Mouse (Mus musculus) stomach, postnatal 0 days (tissue): ENCODE data around the gene Loxl3. TPM values are rescaled to one million over a fixed set of nuclear protein-coding genes. Genes with fewer than 3 reads are reported as not detected.
A peak's percentile ranks its signal among the peaks of the same experiment; 100 is the strongest.

Experiments
- ATAC-seq: fragments of 200-750 bp; cut with Nextera tagmentation; 2 replicates; pipeline ENCODE4 v1.8.0; 2017; ENCODE audit not compliant: low FRiP score, low TSS enrichment
- DNase-seq: peaks from one replicate; pipeline ENCODE4 v3.0.0-alpha.2; 2016; ENCODE audit warnings: low spot score
- H3K27ac ChIP-seq: fragments of 300-500 bp; sonication (generic); replicated peaks from 2 replicates; pipeline ENCODE4 v1.5.1; 2014; ENCODE audit warnings: mild to moderate bottlenecking, control low read depth
- H3K27me3 ChIP-seq: fragments of 300-500 bp; sonication (generic); 2 replicates; pipeline ENCODE4 v1.6.1; 2014; ENCODE audit warnings: low read length; ENCODE audit not compliant: control insufficient read depth, insufficient read depth
- H3K36me3 ChIP-seq: fragments of 300-500 bp; sonication (generic); 2 replicates; pipeline ENCODE4 v1.6.1; 2014; ENCODE audit warnings: low read length, mixed read lengths; ENCODE audit not compliant: control insufficient read depth, insufficient read depth
- H3K4me1 ChIP-seq: fragments of 300-500 bp; sonication (generic); replicated peaks from 2 replicates; pipeline ENCODE4 v1.6.1; 2014; ENCODE audit warnings: antibody characterized with exemption; ENCODE audit not compliant: control insufficient read depth, insufficient read depth
- H3K4me2 ChIP-seq: fragments of 300-500 bp; sonication (generic); replicated peaks from 2 replicates; pipeline ENCODE4 v1.6.1; 2014; ENCODE audit warnings: low read depth, mild to moderate bottlenecking, control low read depth, moderate library complexity
- H3K4me3 ChIP-seq: fragments of 300-500 bp; sonication (generic); 2 replicates; pipeline ENCODE4 v1.5.1; 2014; ENCODE audit warnings: low read depth, low read length, control low read depth
- H3K9ac ChIP-seq: fragments of 300-500 bp; sonication (generic); 2 replicates; pipeline ENCODE4 v1.6.1; 2014; ENCODE audit warnings: mild to moderate bottlenecking, low read length, control low read depth, mixed read lengths
- H3K9me3 ChIP-seq: fragments of 300-500 bp; sonication (generic); 2 replicates; pipeline ENCODE4 v1.6.1; 2016; ENCODE audit warnings: low read length; ENCODE audit not compliant: control insufficient read depth
- CTCF ChIP-seq: IDR thresholded peaks from 2 replicates; pipeline ENCODE4 v1.5.1; 2016; ENCODE audit warnings: antibody characterized with exemption, low read depth, mild to moderate bottlenecking, moderate library complexity
- EP300 ChIP-seq: optimal IDR thresholded peaks from 2 replicates; pipeline ENCODE3; 2016; ENCODE audit warnings: antibody characterized with exemption
- WGBS: fragments of 180-500 bp; shearing (Covaris S2); extraction: QIAGEN DNeasy Blood & Tissue Kit; methylation state at CpG from one replicate; pipeline ENCODE4 v1.1.7; 2014; 5-methylcytosine and 5-hydroxymethylcytosine counted together
- polyA plus RNA-seq: library from polyadenylated mRNA; unstranded; fragments of >200 nt; fragmentation: Nextera tagmentation; extraction: Ambion mirVana; gene quantifications from 2 replicates; pipeline ENCODE4 v1.2.1, GENCODE M21; 2015

The Loxl3 gene
- polyA plus RNA-seq, 1 experiment from 2014 or later: 5.5 TPM

DNA sequence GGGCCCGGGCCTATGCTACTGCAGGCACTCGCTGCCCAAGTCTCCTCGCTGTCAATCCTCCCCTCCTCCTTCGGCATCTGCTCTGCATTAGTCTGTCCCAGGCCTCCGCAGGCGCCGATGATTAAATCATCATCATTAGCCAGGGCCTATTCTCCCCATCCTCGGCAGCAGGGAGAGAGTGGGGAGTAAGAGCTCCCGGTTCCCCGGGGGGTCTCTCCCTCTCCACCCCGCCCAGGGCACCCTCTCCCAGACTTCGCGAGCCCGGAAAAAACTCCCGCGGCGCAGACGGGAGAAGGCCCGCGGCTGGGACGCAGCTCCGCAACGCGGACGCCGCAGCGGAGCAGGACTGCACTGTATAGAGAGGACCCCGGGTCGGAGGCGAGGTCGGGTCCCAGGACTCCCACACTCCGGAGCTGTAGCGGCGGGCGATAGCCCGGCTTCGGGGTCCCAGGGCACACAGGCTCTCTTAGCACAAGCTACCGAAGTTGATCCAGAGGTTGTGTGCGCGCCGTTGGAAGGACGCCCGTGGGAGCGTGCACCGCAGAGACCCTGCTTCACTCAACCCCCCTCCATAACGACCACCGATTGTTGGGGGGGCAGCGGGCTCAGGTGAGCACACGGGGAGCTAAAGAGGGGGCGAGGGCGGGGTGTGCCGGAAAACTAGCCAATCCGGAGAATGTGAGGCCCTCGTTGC lies 43.8 kb downstream of the Loxl3 start, which contains the start of gene Pcgf1:
Pcgf1 (plus strand) TSS at position 240 of the 694 bp plus-strand sequence.
- peak within 1 kb of the TSS; percentile 77 for H3K4me3 ChIP-seq
- DNase-seq: peak; percentile 58
- peak within 1 kb of the TSS; percentile 83; the same call in 1 of the 2 replicates for H3K27ac ChIP-seq
- ATAC-seq: peak; percentile 51
- H3K9ac ChIP-seq: peak within 1 kb of the TSS; percentile 79
- H3K27me3 ChIP-seq: peaks cover 6% of the 10 kb centered on the region; the same call in 1 of the 2 replicates
- TF ChIP-seq EP300 (no peak), CTCF (no peak)
- 0 out of 2 replicates have a peak, but pooled peaks cover 3% of the 10 kb centered on the region for H3K36me3 ChIP-seq
- H3K4me1 ChIP-seq: no peaks in the 10 kb centered on the region
- no peaks in the 10 kb centered on the region for H3K9me3 ChIP-seq
- WGBS: under 1% methylated on average over 54 of the region's 54 CpGs
- peak within 1 kb of the TSS; percentile 98 for H3K4me2 ChIP-seq

DNA sequence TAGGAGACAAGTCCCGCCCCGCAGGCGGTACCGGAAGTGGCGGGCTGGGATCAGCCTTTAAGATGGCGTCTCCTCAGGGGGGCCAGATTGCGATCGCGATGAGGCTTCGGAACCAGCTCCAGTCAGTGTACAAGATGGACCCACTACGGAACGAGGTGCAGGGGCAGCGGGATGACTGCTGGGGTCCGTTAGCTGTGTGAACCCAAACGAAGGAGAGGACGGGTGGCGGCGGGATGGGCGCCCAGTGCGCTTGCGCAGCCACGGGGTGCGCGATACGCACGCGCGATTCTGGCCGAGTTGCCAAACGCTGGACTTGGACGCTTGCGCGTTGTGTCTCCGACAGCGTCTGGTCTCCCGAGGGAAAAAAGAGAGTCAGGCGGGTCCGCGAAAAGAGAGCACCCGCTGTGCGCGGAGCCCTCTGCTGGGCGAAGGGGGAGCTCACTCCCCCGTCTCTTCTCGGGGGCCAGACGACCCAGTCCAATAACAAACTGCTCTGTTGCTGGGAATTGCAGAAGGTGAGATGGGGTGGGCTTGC lies 44.4 kb downstream of the Loxl3 start:
- H3K4me1 ChIP-seq: no peaks in the 10 kb centered on the region
- H3K9ac ChIP-seq: peak overlapping the region; percentile 79
- under 1% methylated on average over 46 of the region's 46 CpGs for WGBS
- peak overlapping the region; percentile 83; the same call in 1 of the 2 replicates for H3K27ac ChIP-seq
- peak overlapping the region; percentile 98 for H3K4me2 ChIP-seq
- 0 out of 2 replicates have a peak, but pooled peaks cover 3% of the 10 kb centered on the region for H3K36me3 ChIP-seq
- H3K27me3 ChIP-seq: peaks cover 6% of the 10 kb centered on the region; the same call in 1 of the 2 replicates
- TF ChIP-seq EP300: no peak
- TF ChIP-seq CTCF: peak; percentile 78
- DNase-seq: peak; percentile 98
- H3K4me3 ChIP-seq: peak overlapping the region; percentile 77
- peak; percentile 91 for ATAC-seq
- no peaks in the 10 kb centered on the region for H3K9me3 ChIP-seq

DNA sequence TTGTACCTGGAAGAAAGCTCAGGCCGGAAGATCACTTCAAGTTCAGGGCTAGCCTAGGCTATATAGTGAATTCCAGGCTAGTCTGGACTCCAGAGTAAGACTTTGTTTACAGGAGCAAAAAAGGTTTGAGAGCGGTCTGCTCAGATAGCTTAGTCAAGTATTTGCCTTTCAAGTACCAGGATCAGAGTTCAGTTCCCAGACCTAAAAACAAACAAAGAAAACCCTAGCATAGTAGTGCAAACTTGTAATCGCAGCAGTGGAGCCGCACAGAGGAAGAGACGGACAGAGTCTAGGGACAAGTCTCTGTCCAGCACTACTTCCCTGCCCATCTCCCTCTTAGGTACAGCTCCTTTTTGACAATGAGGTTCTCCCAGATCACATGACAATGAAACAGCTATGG lies 46.2 kb downstream of the Loxl3 start:
- DNase-seq (no peak), ATAC-seq (no peak)
- TF ChIP-seq EP300: no peak
- TF ChIP-seq CTCF: no peak
- Histone ChIP-seq H3K27ac (no peak overlapping the region), H3K4me1 (no peaks in the 10 kb centered on the region), H3K27me3 (peaks cover 6% of the 10 kb centered on the region; the same call in 1 of the 2 replicates), H3K9ac (no peak overlapping the region), H3K9me3 (no peaks in the 10 kb centered on the region), H3K4me3 (no peak overlapping the region), H3K4me2 (no peak overlapping the region), H3K36me3 (0 out of 2 replicates have a peak, but pooled peaks cover 3% of the 10 kb centered on the region)
- 71% methylated on average over 5 of the region's 5 CpGs for WGBS

DNA sequence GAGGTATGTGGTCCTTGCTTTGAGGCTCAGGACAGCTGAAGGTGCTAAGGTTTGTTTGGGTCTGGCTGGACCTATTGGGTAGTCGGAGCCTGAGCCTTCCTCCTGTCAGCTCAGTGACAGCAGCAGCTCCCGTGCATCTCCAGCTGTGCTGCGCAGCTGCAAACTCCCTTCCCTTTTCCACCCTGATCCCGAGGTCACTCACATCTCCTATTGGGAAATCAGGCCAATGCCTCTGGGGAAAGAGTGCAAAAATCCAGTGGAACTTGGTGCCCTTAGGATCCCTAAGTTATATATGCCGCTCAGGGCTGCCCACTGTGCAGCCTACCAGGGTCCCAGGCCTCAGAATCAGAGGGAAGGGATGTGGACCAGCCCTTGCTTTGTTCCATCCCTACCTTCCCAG lies 49.5 kb downstream of the Loxl3 start:
- Histone ChIP-seq H3K4me1 (no peaks in the 10 kb centered on the region), H3K27me3 (peaks cover 24% of the 10 kb centered on the region; the same call in 1 of the 2 replicates), H3K4me3 (no peak overlapping the region), H3K4me2 (no peak overlapping the region), H3K9ac (no peak overlapping the region), H3K27ac (no peak overlapping the region), H3K9me3 (no peaks in the 10 kb centered on the region), H3K36me3 (0 out of 2 replicates have a peak, but pooled peaks cover 3% of the 10 kb centered on the region)
- WGBS: 28% methylated on average over 5 of the region's 5 CpGs
- ATAC-seq (no peak), DNase-seq (no peak)
- TF ChIP-seq EP300 (no peak), CTCF (no peak)

DNA sequence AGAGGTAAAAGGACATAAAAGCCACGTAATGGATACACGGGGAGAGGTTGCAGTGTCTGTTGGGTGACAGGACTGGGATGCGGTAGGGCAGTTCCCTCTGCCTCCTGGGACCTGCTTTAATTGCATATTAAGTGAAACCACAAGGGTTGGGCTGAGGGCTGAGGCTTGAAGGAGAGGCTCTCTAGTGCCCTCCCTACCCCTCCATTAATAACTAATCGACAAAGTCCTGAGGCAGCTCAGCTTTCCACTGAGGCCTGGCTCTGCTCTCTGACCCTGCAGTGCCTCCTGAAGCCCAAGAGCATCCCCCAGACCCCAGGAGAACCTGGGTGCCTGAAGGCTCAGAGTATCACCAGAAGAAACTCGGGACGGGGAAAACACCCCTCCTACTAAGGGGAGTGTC lies 50.5 kb downstream of the Loxl3 start:
- Histone ChIP-seq H3K9me3 (no peaks in the 10 kb centered on the region), H3K4me1 (no peaks in the 10 kb centered on the region), H3K9ac (no peak overlapping the region), H3K36me3 (0 out of 2 replicates have a peak, but pooled peaks cover 3% of the 10 kb centered on the region), H3K4me3 (no peak overlapping the region), H3K4me2 (no peak overlapping the region), H3K27me3 (peaks cover 26% of the 10 kb centered on the region; the same call in 1 of the 2 replicates), H3K27ac (no peak overlapping the region)
- 14% methylated on average over 6 of the region's 6 CpGs for WGBS
- ATAC-seq (no peak), DNase-seq (no peak)
- TF ChIP-seq EP300: no peak
- TF ChIP-seq CTCF: no peak
